Mouse (Mus musculus): ENCODE data around the gene Adamts3. TPM values are rescaled to one million over a fixed set of nuclear protein-coding genes. Genes with fewer than 3 reads are reported as not detected.

The Adamts3 gene
- polyA plus RNA-seq, 1 experiment from 2014 or later, result 0.51 TPM

GRCm38 (mm10) chr5:89770655-89771355 lies 112.3 kb downstream of the Adamts3 start:
- Histone ChIP-seq H3K4me1 (ENCODE audit: insufficient read depth) (no peaks in the 10 kb centered on the region), H3K9ac (replicated peaks) (no peak overlapping the region), H3K4me2 (ENCODE audit: low read depth, low read length) (no peak overlapping the region), H3K9me3 (ENCODE audit: low read length) (no peaks in the 10 kb centered on the region), H3K4me3 (ENCODE audit: low read depth, low read length) (no peak overlapping the region), H3K36me3 (replicated peaks; ENCODE audit: insufficient read depth, low read length) (no peaks in the 10 kb centered on the region), H3K27me3 (ENCODE audit: insufficient read depth, low read length) (no peaks in the 10 kb centered on the region), H3K27ac (ENCODE audit: low read depth) (no peak overlapping the region)
- WGBS (ENCODE audit: insufficient replicate concordance), result 66% methylated on average over 4 of the region's 4 CpGs
- DNase-seq, result no peak
- no peak for ATAC-seq
- TF ChIP-seq EP300 (IDR thresholded peaks at IDR 0.05; ENCODE audit: low read depth) (no peak), CTCF (IDR thresholded peaks at IDR 0.05; ENCODE audit: low read depth) (no peak)

- 34% methylated on average over 11 of the region's 11 CpGs for WGBS (ENCODE audit: insufficient replicate concordance)
- ATAC-seq (no peak), DNase-seq (no peak)
- no peaks in the 10 kb centered on the region for H3K9me3 ChIP-seq (ENCODE audit: low read length)
- no peak overlapping the region for H3K27ac ChIP-seq (ENCODE audit: low read depth)
- no peak overlapping the region for H3K4me2 ChIP-seq (ENCODE audit: low read depth, low read length)
- no peaks in the 10 kb centered on the region for H3K27me3 ChIP-seq (ENCODE audit: insufficient read depth, low read length)
- no peak overlapping the region for H3K9ac ChIP-seq (replicated peaks)
- no peaks in the 10 kb centered on the region for H3K4me1 ChIP-seq (ENCODE audit: insufficient read depth)
- H3K4me3 ChIP-seq (ENCODE audit: low read depth, low read length), result no peak overlapping the region
- TF ChIP-seq EP300 (IDR thresholded peaks at IDR 0.05; ENCODE audit: low read depth) (no peak), CTCF (IDR thresholded peaks at IDR 0.05; ENCODE audit: low read depth) (no peak)
- H3K36me3 ChIP-seq (replicated peaks; ENCODE audit: insufficient read depth, low read length), result no peaks in the 10 kb centered on the region
These were observed 119.6 kb downstream of the Adamts3 start for GRCm38 (mm10) chr5:89763189-89764187.

- no peaks in the 10 kb centered on the region for H3K36me3 ChIP-seq (replicated peaks; ENCODE audit: insufficient read depth, low read length)
- no peak overlapping the region for H3K9ac ChIP-seq (replicated peaks)
- TF ChIP-seq CTCF (IDR thresholded peaks at IDR 0.05; ENCODE audit: low read depth) (no peak), EP300 (IDR thresholded peaks at IDR 0.05; ENCODE audit: low read depth) (no peak)
- no peak for DNase-seq
- H3K27ac ChIP-seq (ENCODE audit: low read depth), result no peak overlapping the region
- WGBS (ENCODE audit: insufficient replicate concordance), result 87% methylated on average over 4 of the region's 4 CpGs
- H3K4me3 ChIP-seq (ENCODE audit: low read depth, low read length), result no peak overlapping the region
- no peak for ATAC-seq
- no peak overlapping the region for H3K4me2 ChIP-seq (ENCODE audit: low read depth, low read length)
- H3K4me1 ChIP-seq (ENCODE audit: insufficient read depth), result no peaks in the 10 kb centered on the region
- no peaks in the 10 kb centered on the region for H3K27me3 ChIP-seq (ENCODE audit: insufficient read depth, low read length)
- no peaks in the 10 kb centered on the region for H3K9me3 ChIP-seq (ENCODE audit: low read length)
These were observed 122.8 kb downstream of the Adamts3 start for GRCm38 (mm10) chr5:89760368-89760767.

GRCm38 (mm10) chr5:89751836-89752235 lies 131.3 kb downstream of the Adamts3 start:
- peak; percentile 53 for ATAC-seq

GRCm38 (mm10) chr5:89748185-89748884 lies 134.8 kb downstream of the Adamts3 start:
- Histone ChIP-seq H3K27ac (ENCODE audit: low read depth) (no peak overlapping the region), H3K4me3 (ENCODE audit: low read depth, low read length) (no peak overlapping the region), H3K27me3 (ENCODE audit: insufficient read depth, low read length) (no peaks in the 10 kb centered on the region), H3K9ac (replicated peaks) (no peak overlapping the region), H3K9me3 (ENCODE audit: low read length) (peaks cover 5% of the 10 kb centered on the region), H3K4me1 (ENCODE audit: insufficient read depth) (no peaks in the 10 kb centered on the region), H3K4me2 (ENCODE audit: low read depth, low read length) (no peak overlapping the region), H3K36me3 (replicated peaks; ENCODE audit: insufficient read depth, low read length) (no peaks in the 10 kb centered on the region)
- DNase-seq, result no peak
- ATAC-seq, result no peak
- WGBS (ENCODE audit: insufficient replicate concordance), result 63% methylated on average over 2 of the region's 2 CpGs
- TF ChIP-seq EP300 (IDR thresholded peaks at IDR 0.05; ENCODE audit: low read depth) (no peak), CTCF (IDR thresholded peaks at IDR 0.05; ENCODE audit: low read depth) (no peak)

More at GRCm38 (mm10) chr5:89751836-89752235, 131.3 kb downstream of the Adamts3 start:
- H3K4me3 ChIP-seq (ENCODE audit: low read depth, low read length), result no peak overlapping the region
- no peak overlapping the region for H3K27ac ChIP-seq (ENCODE audit: low read depth)
- no peak for DNase-seq
- TF ChIP-seq CTCF (IDR thresholded peaks at IDR 0.05; ENCODE audit: low read depth), result no peak
- TF ChIP-seq EP300 (IDR thresholded peaks at IDR 0.05; ENCODE audit: low read depth), result peak; percentile 65
- 51% methylated on average over 2 of the region's 2 CpGs for WGBS (ENCODE audit: insufficient replicate concordance)
- no peaks in the 10 kb centered on the region for H3K36me3 ChIP-seq (replicated peaks; ENCODE audit: insufficient read depth, low read length)
- no peaks in the 10 kb centered on the region for H3K4me1 ChIP-seq (ENCODE audit: insufficient read depth)
- no peaks in the 10 kb centered on the region for H3K27me3 ChIP-seq (ENCODE audit: insufficient read depth, low read length)
- H3K4me2 ChIP-seq (ENCODE audit: low read depth, low read length), result no peak overlapping the region
- peaks cover 5% of the 10 kb centered on the region for H3K9me3 ChIP-seq (ENCODE audit: low read length)
- no peak overlapping the region for H3K9ac ChIP-seq (replicated peaks)
